Mouse (Mus musculus): ENCODE measurements at regions not wholly inside any gene's neighbourhood (a gene's known extent, or its start where the extent isn't known, plus 50 kb on each side); places are given as distances from the start of the nearest gene placed in this dataset.

GRCm38 (mm10) chr10:102823434-102823833, 206.6 kb downstream of the Alx1 start:
- peak; percentile 21; the same call in 1 of the 2 replicates for TF ChIP-seq CTCF (IDR thresholded peaks at IDR 0.05; ENCODE audit: low read depth)
- no peaks in the 10 kb centered on the region for H3K36me3 ChIP-seq (ENCODE audit: insufficient read depth)
- DNase-seq (peak; percentile 30), ATAC-seq (ENCODE audit: insufficient read depth) (no peak)
- H3K4me3 ChIP-seq (ENCODE audit: low read depth, low read length): no peak overlapping the region
- H3K9ac ChIP-seq: no peak overlapping the region
- no peak overlapping the region for H3K4me2 ChIP-seq
- no peaks in the 10 kb centered on the region for H3K9me3 ChIP-seq (ENCODE audit: low read depth, low read length)
- H3K4me1 ChIP-seq (ENCODE audit: insufficient read depth): no peaks in the 10 kb centered on the region
- no peak overlapping the region for H3K27ac ChIP-seq (ENCODE audit: low read depth)
- no peaks in the 10 kb centered on the region for H3K27me3 ChIP-seq (ENCODE audit: insufficient read depth, low read length)

- 77% methylated on average over 3 of the region's 3 CpGs for WGBS
- H3K4me3 ChIP-seq (ENCODE audit: low read depth, low read length): no peak overlapping the region
- DNase-seq (no peak), ATAC-seq (ENCODE audit: insufficient read depth) (no peak)
- H3K36me3 ChIP-seq (ENCODE audit: insufficient read depth): no peaks in the 10 kb centered on the region
- no peaks in the 10 kb centered on the region for H3K27me3 ChIP-seq (ENCODE audit: insufficient read depth, low read length)
- no peaks in the 10 kb centered on the region for H3K9me3 ChIP-seq (ENCODE audit: low read depth, low read length)
- no peaks in the 10 kb centered on the region for H3K4me1 ChIP-seq (ENCODE audit: insufficient read depth)
- no peak overlapping the region for H3K27ac ChIP-seq (ENCODE audit: low read depth)
- no peak overlapping the region for H3K9ac ChIP-seq
- no peak for TF ChIP-seq CTCF (IDR thresholded peaks at IDR 0.05; ENCODE audit: low read depth)
- H3K4me2 ChIP-seq: no peak overlapping the region
These were observed 228.6 kb downstream of the Alx1 start for GRCm38 (mm10) chr10:102801391-102801790.

- no peaks in the 10 kb centered on the region for H3K9me3 ChIP-seq (ENCODE audit: low read depth, low read length)
- H3K27ac ChIP-seq (ENCODE audit: low read depth): no peak overlapping the region
- H3K4me1 ChIP-seq (ENCODE audit: insufficient read depth): no peaks in the 10 kb centered on the region
- ATAC-seq (ENCODE audit: insufficient read depth): no peak
- WGBS: 64% methylated on average over 2 of the region's 2 CpGs
- H3K27me3 ChIP-seq (ENCODE audit: insufficient read depth, low read length): no peaks in the 10 kb centered on the region
- no peak for DNase-seq
- no peak overlapping the region for H3K4me2 ChIP-seq
- no peaks in the 10 kb centered on the region for H3K36me3 ChIP-seq (ENCODE audit: insufficient read depth)
- H3K9ac ChIP-seq: no peak overlapping the region
- H3K4me3 ChIP-seq (ENCODE audit: low read depth, low read length): no peak overlapping the region
- TF ChIP-seq CTCF (IDR thresholded peaks at IDR 0.05; ENCODE audit: low read depth): no peak
These were observed 250.8 kb downstream of the Alx1 start for GRCm38 (mm10) chr10:102779243-102779642.

- DNase-seq: peak; percentile 7
- Histone ChIP-seq H3K27ac (ENCODE audit: low read depth) (no peak overlapping the region), H3K9me3 (ENCODE audit: low read depth, low read length) (no peaks in the 10 kb centered on the region), H3K4me1 (ENCODE audit: insufficient read depth) (no peaks in the 10 kb centered on the region), H3K4me3 (ENCODE audit: low read depth, low read length) (no peak overlapping the region), H3K27me3 (ENCODE audit: insufficient read depth, low read length) (no peaks in the 10 kb centered on the region), H3K36me3 (ENCODE audit: insufficient read depth) (no peaks in the 10 kb centered on the region), H3K4me2 (no peak overlapping the region), H3K9ac (no peak overlapping the region)
- TF ChIP-seq CTCF (IDR thresholded peaks at IDR 0.05; ENCODE audit: low read depth): no peak
- no peak for ATAC-seq (ENCODE audit: insufficient read depth)
- 56% methylated on average over 4 of the region's 4 CpGs for WGBS
These were observed 251.7 kb downstream of the Rassf9 start for GRCm38 (mm10) chr10:102763696-102764095.

GRCm38 (mm10) chr10:102762378-102762777, 250.4 kb downstream of the Rassf9 start:
- Histone ChIP-seq H3K36me3 (ENCODE audit: insufficient read depth) (no peaks in the 10 kb centered on the region), H3K4me1 (ENCODE audit: insufficient read depth) (no peaks in the 10 kb centered on the region), H3K4me3 (ENCODE audit: low read depth, low read length) (no peak overlapping the region), H3K9me3 (ENCODE audit: low read depth, low read length) (no peaks in the 10 kb centered on the region), H3K27me3 (ENCODE audit: insufficient read depth, low read length) (no peaks in the 10 kb centered on the region), H3K4me2 (no peak overlapping the region), H3K9ac (no peak overlapping the region), H3K27ac (ENCODE audit: low read depth) (no peak overlapping the region)
- TF ChIP-seq CTCF (IDR thresholded peaks at IDR 0.05; ENCODE audit: low read depth): no peak
- ATAC-seq (ENCODE audit: insufficient read depth) (no peak), DNase-seq (no peak)
- 62% methylated on average over 2 of the region's 2 CpGs for WGBS

GRCm38 (mm10) chr10:102735207-102735606, 223.2 kb downstream of the Rassf9 start:
- WGBS: 28% methylated on average over 3 of the region's 3 CpGs
- Histone ChIP-seq H3K4me3 (ENCODE audit: low read depth, low read length) (no peak overlapping the region), H3K27ac (ENCODE audit: low read depth) (no peak overlapping the region), H3K27me3 (ENCODE audit: insufficient read depth, low read length) (no peaks in the 10 kb centered on the region), H3K9ac (no peak overlapping the region), H3K4me1 (ENCODE audit: insufficient read depth) (no peaks in the 10 kb centered on the region), H3K9me3 (ENCODE audit: low read depth, low read length) (no peaks in the 10 kb centered on the region), H3K36me3 (ENCODE audit: insufficient read depth) (no peaks in the 10 kb centered on the region), H3K4me2 (no peak overlapping the region)
- peak; percentile 61 for TF ChIP-seq CTCF (IDR thresholded peaks at IDR 0.05; ENCODE audit: low read depth)
- ATAC-seq (ENCODE audit: insufficient read depth): peak; percentile 66; the same call in 1 of the 2 replicates
- peak; percentile 84 for DNase-seq

GRCm38 (mm10) chr10:102732420-102732819, 220.4 kb downstream of the Rassf9 start:
- no peak overlapping the region for H3K9ac ChIP-seq
- no peaks in the 10 kb centered on the region for H3K36me3 ChIP-seq (ENCODE audit: insufficient read depth)
- ATAC-seq (ENCODE audit: insufficient read depth): peak; percentile 21; the same call in 1 of the 2 replicates
- WGBS: 65% methylated on average over 6 of the region's 6 CpGs
- peak; percentile 21 for DNase-seq
- H3K4me2 ChIP-seq: no peak overlapping the region
- H3K27me3 ChIP-seq (ENCODE audit: insufficient read depth, low read length): no peaks in the 10 kb centered on the region
- H3K27ac ChIP-seq (ENCODE audit: low read depth): no peak overlapping the region
- no peaks in the 10 kb centered on the region for H3K9me3 ChIP-seq (ENCODE audit: low read depth, low read length)
- TF ChIP-seq CTCF (IDR thresholded peaks at IDR 0.05; ENCODE audit: low read depth): no peak
- H3K4me1 ChIP-seq (ENCODE audit: insufficient read depth): no peaks in the 10 kb centered on the region
- H3K4me3 ChIP-seq (ENCODE audit: low read depth, low read length): no peak overlapping the region

GRCm38 (mm10) chr10:102712263-102712662, 200.2 kb downstream of the Rassf9 start:
- TF ChIP-seq CTCF (IDR thresholded peaks at IDR 0.05; ENCODE audit: low read depth): no peak
- H3K4me1 ChIP-seq (ENCODE audit: insufficient read depth): no peaks in the 10 kb centered on the region
- H3K4me2 ChIP-seq: no peak overlapping the region
- no peak overlapping the region for H3K27ac ChIP-seq (ENCODE audit: low read depth)
- H3K4me3 ChIP-seq (ENCODE audit: low read depth, low read length): no peak overlapping the region
- DNase-seq: peak; percentile 46
- H3K27me3 ChIP-seq (ENCODE audit: insufficient read depth, low read length): no peaks in the 10 kb centered on the region
- ATAC-seq (ENCODE audit: insufficient read depth): no peak
- WGBS: 61% methylated on average over 2 of the region's 2 CpGs
- no peak overlapping the region for H3K9ac ChIP-seq
- H3K36me3 ChIP-seq (ENCODE audit: insufficient read depth): no peaks in the 10 kb centered on the region
- H3K9me3 ChIP-seq (ENCODE audit: low read depth, low read length): no peaks in the 10 kb centered on the region
